Comparison of ENCODE assay signal across 31 mouse cellular contexts in the genomic region with DNA sequence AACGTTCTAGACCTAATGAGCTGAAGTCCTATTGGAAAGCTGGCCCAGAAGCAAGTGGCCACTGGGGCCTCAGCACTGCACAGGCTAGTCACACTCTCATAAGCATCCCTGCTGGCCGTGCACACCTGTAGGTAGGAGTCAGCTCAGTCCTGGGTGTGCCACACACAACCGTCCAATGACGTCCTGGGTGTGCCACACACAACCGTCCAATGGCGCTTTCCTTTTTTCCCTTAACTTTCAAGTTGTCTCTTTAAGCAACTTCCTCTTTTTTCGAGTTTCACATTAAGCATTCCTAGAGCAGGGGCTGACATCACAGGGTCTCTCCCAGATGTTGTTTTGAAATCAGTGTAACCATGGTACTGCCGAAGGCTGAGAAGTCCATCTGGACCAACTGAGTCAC. TPM values are rescaled to one million over a fixed set of nuclear protein-coding genes. Genes with fewer than 3 reads are reported as not detected.
A peak's percentile ranks its signal among the peaks of the same experiment; 100 is the strongest.
DNase-seq lines count a peak whose midpoint lies in the region; ATAC-seq lines count a peak whose summit lies in the region.
"Had no signal": no experiment of that assay in that cellular context is flagged by ENCODE, and none has a peak within 500 bp of the region (broad histone marks: within the 10 kb centered on the region; RNA-seq: fewer than 3 reads in every experiment).

No protein-coding gene starts in this region.

- no peaks in the 10 kb centered on the region for H3K4me1 ChIP-seq in midbrain, embryonic 11.5 days (ENCODE audit: control insufficient read depth, insufficient read depth, low read length)
- no peaks in the 10 kb centered on the region for H3K4me1 ChIP-seq in midbrain, embryonic 10.5 days
- no peaks in the 10 kb centered on the region for H3K4me1 ChIP-seq in forebrain, embryonic 15.5 days
- H3K4me1 ChIP-seq: forebrain, embryonic 10.5 days; liver, embryonic 15.5 days; neural tube, embryonic 12.5 days had no signal

- no peak overlapping the region for H3K4me3 ChIP-seq in midbrain, embryonic 11.5 days (ENCODE audit: low read depth, low read length)
- no peak overlapping the region for H3K4me3 ChIP-seq in midbrain, embryonic 10.5 days
- H3K4me3 ChIP-seq in forebrain, embryonic 15.5 days, result no peak overlapping the region
- H3K4me3 ChIP-seq: embryonic facial prominence, embryonic 13.5 days; forebrain, embryonic 10.5 days; heart, adult 2 months; heart, embryonic 13.5 days; hindbrain, embryonic 12.5 days; limb, embryonic 12.5 days; liver, embryonic 15.5 days; neural tube, embryonic 12.5 days had no signal

- 87% methylated on average over 8 of the region's 8 CpGs for WGBS in midbrain, embryonic 11.5 days
- 81% methylated on average over 8 of the region's 8 CpGs for WGBS in midbrain, embryonic 10.5 days
- 83% methylated on average over 8 of the region's 8 CpGs for WGBS in forebrain, embryonic 15.5 days

- H3K4me2 ChIP-seq in midbrain, embryonic 11.5 days, result no peak overlapping the region
- H3K4me2 ChIP-seq in forebrain, embryonic 15.5 days (replicated peaks), result no peak overlapping the region
- H3K4me2 ChIP-seq: embryonic facial prominence, embryonic 13.5 days; heart, embryonic 13.5 days; hindbrain, embryonic 12.5 days; limb, embryonic 12.5 days; liver, embryonic 15.5 days; lung, embryonic 14.5 days; neural tube, embryonic 12.5 days had no signal

- no peak overlapping the region for H3K9ac ChIP-seq in midbrain, embryonic 11.5 days (ENCODE audit: low read length)
- H3K9ac ChIP-seq in forebrain, embryonic 15.5 days (replicated peaks), result no peak overlapping the region
- H3K9ac ChIP-seq: embryonic facial prominence, embryonic 13.5 days; heart, embryonic 13.5 days; hindbrain, embryonic 12.5 days; limb, embryonic 12.5 days; liver, embryonic 15.5 days; lung, embryonic 14.5 days; neural tube, embryonic 12.5 days had no signal

- H3K27me3 ChIP-seq in midbrain, embryonic 11.5 days (ENCODE audit: control insufficient read depth, insufficient read depth, low read length), result no peaks in the 10 kb centered on the region
- no peaks in the 10 kb centered on the region for H3K27me3 ChIP-seq in midbrain, embryonic 10.5 days (ENCODE audit: low read depth, poor library complexity, severe bottlenecking)
- H3K27me3 ChIP-seq in forebrain, embryonic 15.5 days, result no peaks in the 10 kb centered on the region
- H3K27me3 ChIP-seq: embryonic facial prominence, embryonic 13.5 days; heart, embryonic 13.5 days; hindbrain, embryonic 12.5 days; limb, embryonic 12.5 days; liver, embryonic 15.5 days; neural tube, embryonic 12.5 days had no signal

- peaks cover 2% of the 10 kb centered on the region; the same call in 1 of the 2 replicates for H3K9me3 ChIP-seq in midbrain, embryonic 11.5 days (ENCODE audit: control insufficient read depth, low read length)
- H3K9me3 ChIP-seq in midbrain, embryonic 10.5 days (replicated peaks), result no peaks in the 10 kb centered on the region
- no peaks in the 10 kb centered on the region for H3K9me3 ChIP-seq in forebrain, embryonic 15.5 days
- H3K9me3 ChIP-seq: embryonic facial prominence, embryonic 13.5 days; forebrain, embryonic 10.5 days; heart, embryonic 13.5 days; hindbrain, embryonic 12.5 days; limb, embryonic 12.5 days; liver, embryonic 15.5 days had no signal

- DNase-seq in cerebellum, adult 9-11 months, result peak; percentile 17
- DNase-seq in cerebellum, postnatal 4 days (ENCODE audit: low spot score in 2 of 2), result no peak
- peak; percentile 23 for DNase-seq in midbrain, embryonic 11.5 days (ENCODE audit: low spot score, missing footprints)
- DNase-seq in midbrain, embryonic 10.5 days (ENCODE audit: low spot score), result no peak
- DNase-seq in right cerebral cortex, adult 2 months (ENCODE audit: low spot score in 2 of 2), result no peak
- DNase-seq: adrenal gland, postnatal 14 days; embryo, embryonic 11 days; gastrocnemius, postnatal 25 days; heart, adult 2 months; heart, postnatal 10 days; kidney, adult 11 months; kidney, postnatal 14 days; layer of hippocampus, adult 9-11 months; lung, embryonic 14.5 days; lung, postnatal 14 days; midbrain, embryonic 14.5 days; right cerebral cortex, postnatal 25 days; thymus, adult 18-20 months; thymus, postnatal 25 days had no signal

- ATAC-seq in midbrain, embryonic 11.5 days (ENCODE audit: low FRiP score), result no peak
- ATAC-seq in granulocyte monocyte progenitor cell, adult 5-6 weeks (replicated peaks; ENCODE audit: poor library complexity, severe bottlenecking), result peak; percentile 77
- ATAC-seq in monocyte, adult 5-6 weeks (replicated peaks; ENCODE audit: insufficient number of reproducible peaks, low FRiP score, low TSS enrichment, poor library complexity, severe bottlenecking), result peak; percentile 50; the same call in 1 of the 2 replicates
- ATAC-seq in forebrain, embryonic 15.5 days (replicated peaks), result no peak
- ATAC-seq: hindbrain, postnatal 0 days had no signal

- H3K27ac ChIP-seq in midbrain, embryonic 11.5 days (ENCODE audit: low read depth, low read length), result no peak overlapping the region
- H3K27ac ChIP-seq in midbrain, embryonic 10.5 days (replicated peaks), result no peak overlapping the region
- no peak overlapping the region for H3K27ac ChIP-seq in forebrain, embryonic 15.5 days (replicated peaks)
- H3K27ac ChIP-seq: embryonic facial prominence, embryonic 13.5 days; forebrain, embryonic 10.5 days; heart, adult 2 months; heart, embryonic 13.5 days; hindbrain, embryonic 12.5 days; hindbrain, postnatal 0 days; limb, embryonic 12.5 days; liver, embryonic 15.5 days; neural tube, embryonic 12.5 days; stomach, postnatal 0 days had no signal

- H3K36me3 ChIP-seq in midbrain, embryonic 11.5 days (ENCODE audit: control insufficient read depth, insufficient read depth, low read length), result no peaks in the 10 kb centered on the region
- no peaks in the 10 kb centered on the region for H3K36me3 ChIP-seq in midbrain, embryonic 10.5 days
- no peaks in the 10 kb centered on the region for H3K36me3 ChIP-seq in forebrain, embryonic 15.5 days
- H3K36me3 ChIP-seq: embryonic facial prominence, embryonic 13.5 days; forebrain, embryonic 10.5 days; heart, embryonic 13.5 days; hindbrain, embryonic 12.5 days; limb, embryonic 12.5 days; liver, embryonic 15.5 days; neural tube, embryonic 12.5 days had no signal

RNA-seq across cellular contexts. Expression of a gene that starts 25.3 kb away (rescaled TPM):
- 1.0 and 1.1 TPM in 2 replicates for polyA plus RNA-seq in midbrain, embryonic 11.5 days (2014; fragmentation: Nextera tagmentation; extraction: Ambion mirVana)
- 0.72 and 0.91 TPM in 2 replicates for polyA plus RNA-seq in midbrain, embryonic 10.5 days (2016; fragmentation: Nextera tagmentation; extraction: Ambion mirVana)
- total RNA-seq in granulocyte monocyte progenitor cell, adult 5-6 weeks (2014; fragmentation: Nextera tagmentation), result 43.0 and 52.2 TPM in 2 replicates
- 66.4 and 71.5 TPM in 2 replicates for total RNA-seq in granulocyte monocyte progenitor cell, adult 5-6 weeks (2017)
- total RNA-seq in monocyte, adult 5-6 weeks (2017), result 184 to 220 TPM (median 193 TPM) in 3 replicates
- polyA plus RNA-seq in forebrain, embryonic 15.5 days (2015; fragmentation: Nextera tagmentation; extraction: Ambion mirVana), result 0.98 and 1.0 TPM in 2 replicates

Comparison
In these comparisons a context has a peak if more than half of its experiments do, and no peak if none do; other contexts are left out.
1. DNase-seq: peak in cerebellum, adult 9-11 months (single experiment) and midbrain, embryonic 11.5 days (single experiment); none in cerebellum, postnatal 4 days (0 of 2), midbrain, embryonic 10.5 days (single experiment) and right cerebral cortex, adult 2 months (0 of 2).
2. ATAC-seq: peak in granulocyte monocyte progenitor cell, adult 5-6 weeks (single experiment) and monocyte, adult 5-6 weeks (single experiment); none in midbrain, embryonic 11.5 days (single experiment) and forebrain, embryonic 15.5 days (single experiment).